Mouse (Mus musculus): Measurements from ENCODE around the gene Hsd3b7. TPM values are rescaled to one million over a fixed set of nuclear protein-coding genes. Genes with fewer than 3 reads are reported as not detected.

The Hsd3b7 gene
- total and polyA plus RNA-seq, 2 experiments from 2014 or later: 23.3 to 47.4 TPM

GRCm38 (mm10) chr7:127776426-127776825, 24.0 kb upstream of the Hsd3b7 start, which contains the start of gene Setd1a:
Gene Setd1a (plus strand): TSS chr7:127776670.
- DNase-seq (ENCODE audit: low spot score): peak; percentile 67
- H3K9me3 ChIP-seq (replicated peaks; ENCODE audit: control insufficient read depth, low read length): no peaks in the 10 kb centered on the region
- TF ChIP-seq CTCF (IDR thresholded peaks at IDR 0.05; ENCODE audit: low read depth): no peak
- no peak for TF ChIP-seq EP300 (IDR thresholded peaks at IDR 0.05; ENCODE audit: low read depth)
- H3K9ac ChIP-seq (replicated peaks; ENCODE audit: low read depth, low read length): peak within 1 kb of the TSS; percentile 94
- peak within 1 kb of the TSS; percentile 68 for H3K4me2 ChIP-seq (ENCODE audit: low read depth, low read length)
- WGBS: under 1% methylated on average over 23 of the region's 23 CpGs
- no peaks in the 10 kb centered on the region for H3K27me3 ChIP-seq (ENCODE audit: control insufficient read depth, insufficient read depth, low read length)
- peak within 1 kb of the TSS; percentile 89 for H3K4me3 ChIP-seq (ENCODE audit: low read depth, low read length)
- peak; percentile 64 for ATAC-seq (ENCODE audit: insufficient read depth, low read depth)
- peak within 1 kb of the TSS; percentile 96 for H3K27ac ChIP-seq (ENCODE audit: low read depth)
- peaks cover 28% of the 10 kb centered on the region for H3K36me3 ChIP-seq (replicated peaks; ENCODE audit: control insufficient read depth, insufficient read depth, low read length)
- H3K4me1 ChIP-seq (ENCODE audit: control insufficient read depth, insufficient read depth): peaks cover 3% of the 10 kb centered on the region; the same call in 1 of the 2 replicates

GRCm38 (mm10) chr7:127776878-127777473, 23.4 kb upstream of the Hsd3b7 start:
- peak; percentile 93 for ATAC-seq (ENCODE audit: insufficient read depth, low read depth)
- under 1% methylated on average over 54 of the region's 70 CpGs for WGBS
- TF ChIP-seq CTCF (IDR thresholded peaks at IDR 0.05; ENCODE audit: low read depth): no peak; the same call in 1 of the 2 replicates
- peak; percentile 22; the same call in 1 of the 2 replicates for TF ChIP-seq EP300 (IDR thresholded peaks at IDR 0.05; ENCODE audit: low read depth)

GRCm38 (mm10) chr7:127777474-127778266, 22.7 kb upstream of the Hsd3b7 start:
- Histone ChIP-seq H3K4me1 (ENCODE audit: control insufficient read depth, insufficient read depth) (peaks cover 3% of the 10 kb centered on the region; the same call in 1 of the 2 replicates), H3K36me3 (replicated peaks; ENCODE audit: control insufficient read depth, insufficient read depth, low read length) (peaks cover 41% of the 10 kb centered on the region), H3K27ac (ENCODE audit: low read depth) (peak overlapping the region; percentile 96), H3K4me2 (ENCODE audit: low read depth, low read length) (peak overlapping the region; percentile 68), H3K9ac (replicated peaks; ENCODE audit: low read depth, low read length) (peak overlapping the region; percentile 94), H3K27me3 (ENCODE audit: control insufficient read depth, insufficient read depth, low read length) (no peaks in the 10 kb centered on the region), H3K4me3 (ENCODE audit: low read depth, low read length) (peak overlapping the region; percentile 89), H3K9me3 (replicated peaks; ENCODE audit: control insufficient read depth, low read length) (no peaks in the 10 kb centered on the region)
- ATAC-seq (ENCODE audit: insufficient read depth, low read depth) (peak; percentile 19), DNase-seq (ENCODE audit: low spot score) (peak; percentile 26)
- 3% methylated on average over 40 of the region's 66 CpGs for WGBS
- TF ChIP-seq EP300 (IDR thresholded peaks at IDR 0.05; ENCODE audit: low read depth): 0 out of 2 replicates have a peak, but pooled peaks have one; percentile 3
- TF ChIP-seq CTCF (IDR thresholded peaks at IDR 0.05; ENCODE audit: low read depth): no peak

More at GRCm38 (mm10) chr7:127776878-127777473, 23.4 kb upstream of the Hsd3b7 start:
- no peaks in the 10 kb centered on the region for H3K9me3 ChIP-seq (replicated peaks; ENCODE audit: control insufficient read depth, low read length)
- peak overlapping the region; percentile 94 for H3K9ac ChIP-seq (replicated peaks; ENCODE audit: low read depth, low read length)
- DNase-seq (ENCODE audit: low spot score): peak; percentile 97
- peak overlapping the region; percentile 89 for H3K4me3 ChIP-seq (ENCODE audit: low read depth, low read length)
- peaks cover 3% of the 10 kb centered on the region; the same call in 1 of the 2 replicates for H3K4me1 ChIP-seq (ENCODE audit: control insufficient read depth, insufficient read depth)
- H3K36me3 ChIP-seq (replicated peaks; ENCODE audit: control insufficient read depth, insufficient read depth, low read length): peaks cover 34% of the 10 kb centered on the region
- H3K27ac ChIP-seq (ENCODE audit: low read depth): peak overlapping the region; percentile 96
- peak overlapping the region; percentile 68 for H3K4me2 ChIP-seq (ENCODE audit: low read depth, low read length)
- no peaks in the 10 kb centered on the region for H3K27me3 ChIP-seq (ENCODE audit: control insufficient read depth, insufficient read depth, low read length)

- Histone ChIP-seq H3K4me3 (ENCODE audit: low read depth, low read length) (peak overlapping the region; percentile 89; the same call in 1 of the 2 replicates), H3K4me2 (ENCODE audit: low read depth, low read length) (peak overlapping the region; percentile 68), H3K27ac (ENCODE audit: low read depth) (no peak overlapping the region), H3K4me1 (ENCODE audit: control insufficient read depth, insufficient read depth) (peaks cover 3% of the 10 kb centered on the region; the same call in 1 of the 2 replicates), H3K9ac (replicated peaks; ENCODE audit: low read depth, low read length) (peak overlapping the region; percentile 94), H3K36me3 (replicated peaks; ENCODE audit: control insufficient read depth, insufficient read depth, low read length) (peaks cover 45% of the 10 kb centered on the region), H3K27me3 (ENCODE audit: control insufficient read depth, insufficient read depth, low read length) (no peaks in the 10 kb centered on the region), H3K9me3 (replicated peaks; ENCODE audit: control insufficient read depth, low read length) (no peaks in the 10 kb centered on the region)
- 70% methylated on average over 4 of the region's 4 CpGs for WGBS
- ATAC-seq (ENCODE audit: insufficient read depth, low read depth) (no peak), DNase-seq (ENCODE audit: low spot score) (no peak)
- no peak for TF ChIP-seq CTCF (IDR thresholded peaks at IDR 0.05; ENCODE audit: low read depth)
- no peak for TF ChIP-seq EP300 (IDR thresholded peaks at IDR 0.05; ENCODE audit: low read depth)
Measured at GRCm38 (mm10) chr7:127778350-127778749, 22.1 kb upstream of the Hsd3b7 start.

- Histone ChIP-seq H3K4me2 (ENCODE audit: low read depth, low read length) (no peak within 1 kb of the TSS), H3K9ac (replicated peaks; ENCODE audit: low read depth, low read length) (no peak within 1 kb of the TSS), H3K4me1 (ENCODE audit: control insufficient read depth, insufficient read depth) (no peaks in the 10 kb centered on the region), H3K36me3 (replicated peaks; ENCODE audit: control insufficient read depth, insufficient read depth, low read length) (peaks cover 97% of the 10 kb centered on the region), H3K4me3 (ENCODE audit: low read depth, low read length) (no peak within 1 kb of the TSS), H3K9me3 (replicated peaks; ENCODE audit: control insufficient read depth, low read length) (no peaks in the 10 kb centered on the region), H3K27me3 (ENCODE audit: control insufficient read depth, insufficient read depth, low read length) (no peaks in the 10 kb centered on the region), H3K27ac (ENCODE audit: low read depth) (no peak within 1 kb of the TSS)
- TF ChIP-seq CTCF (IDR thresholded peaks at IDR 0.05; ENCODE audit: low read depth) (no peak), EP300 (IDR thresholded peaks at IDR 0.05; ENCODE audit: low read depth) (no peak)
- ATAC-seq (ENCODE audit: insufficient read depth, low read depth) (no peak), DNase-seq (ENCODE audit: low spot score) (no peak)
- 92% methylated on average over 7 of the region's 7 CpGs for WGBS
Measured at GRCm38 (mm10) chr7:127785308-127785707, 15.1 kb upstream of the Hsd3b7 start, which contains the start of gene Gm49388. Gene Gm49388 (plus strand): TSS chr7:127785608.

Data from heart, postnatal 0 days (tissue).